Mouse (Mus musculus) midbrain, embryonic 12.5 days (tissue): ENCODE measurements around the gene Adamts2. TPM values are rescaled to one million over a fixed set of nuclear protein-coding genes. Genes with fewer than 3 reads are reported as not detected.

ENCODE experiments used
- ATAC-seq: fragments of 200-750 bp; cut with Nextera tagmentation; 2 replicates; pipeline ENCODE4 v1.8.0; 2017; ENCODE audit warnings: low read depth, moderate TSS enrichment, moderate library complexity; ENCODE audit not compliant: low FRiP score
- H3K27ac ChIP-seq: fragments of 300-500 bp; sonication (generic); replicated peaks from 2 replicates; pipeline ENCODE4 v1.5.1; 2016; ENCODE audit warnings: mild to moderate bottlenecking
- H3K27me3 ChIP-seq: fragments of 300-500 bp; sonication (generic); 2 replicates; pipeline ENCODE4 v1.6.1; 2016; ENCODE audit warnings: mild to moderate bottlenecking
- H3K36me3 ChIP-seq: fragments of 300-500 bp; sonication (generic); 2 replicates; pipeline ENCODE4 v1.6.1; 2016
- H3K4me1 ChIP-seq: fragments of 300-500 bp; sonication (generic); 2 replicates; pipeline ENCODE4 v1.6.1; 2016
- H3K4me2 ChIP-seq: fragments of 300-500 bp; sonication (generic); replicated peaks from 2 replicates; pipeline ENCODE4 v1.6.1; 2016; ENCODE audit warnings: mild to moderate bottlenecking, moderate library complexity
- H3K4me3 ChIP-seq: fragments of 300-500 bp; sonication (generic); 2 replicates; pipeline ENCODE4 v1.5.1; 2016; ENCODE audit warnings: mild to moderate bottlenecking
- H3K9ac ChIP-seq: fragments of 300-500 bp; sonication (generic); replicated peaks from 2 replicates; pipeline ENCODE4 v1.6.1; 2016; ENCODE audit warnings: mild to moderate bottlenecking, moderate library complexity
- H3K9me3 ChIP-seq: fragments of 300-500 bp; sonication (generic); 2 replicates; pipeline ENCODE4 v1.6.1; 2016; ENCODE audit warnings: mild to moderate bottlenecking
- WGBS: fragments of 180-500 bp; shearing (Covaris S2); methylation state at CpG from one replicate; pipeline ENCODE4 v1.1.7; 2016; 5-methylcytosine and 5-hydroxymethylcytosine counted together
- polyA plus RNA-seq: library from polyadenylated mRNA; unstranded; fragments of >200 nt; fragmentation: Nextera tagmentation; extraction: Ambion mirVana; gene quantifications from 2 replicates; pipeline ENCODE4 v1.2.1, GENCODE M21; 2016

Gene Adamts2
- polyA plus RNA-seq, 1 experiment from 2014 or later = 2.7 TPM

- Histone ChIP-seq H3K27ac (no peak overlapping the region), H3K9ac (no peak overlapping the region), H3K4me3 (no peak overlapping the region), H3K9me3 (no peaks in the 10 kb centered on the region), H3K4me2 (no peak overlapping the region), H3K36me3 (no peaks in the 10 kb centered on the region), H3K4me1 (no peaks in the 10 kb centered on the region), H3K27me3 (no peaks in the 10 kb centered on the region)
- no peak for ATAC-seq
- 82% methylated on average over 6 of the region's 6 CpGs for WGBS
Observed at GRCm38 (mm10) chr11:50720421-50720820, 118.5 kb downstream of the Adamts2 start.

- Histone ChIP-seq H3K4me2 (no peak overlapping the region), H3K9ac (no peak overlapping the region), H3K4me1 (no peaks in the 10 kb centered on the region), H3K27me3 (no peaks in the 10 kb centered on the region), H3K27ac (no peak overlapping the region), H3K4me3 (no peak overlapping the region), H3K36me3 (no peaks in the 10 kb centered on the region), H3K9me3 (no peaks in the 10 kb centered on the region)
- ATAC-seq = no peak
- 68% methylated on average over 12 of the region's 12 CpGs for WGBS
Observed at GRCm38 (mm10) chr11:50720856-50721550, 119.1 kb downstream of the Adamts2 start.

GRCm38 (mm10) chr11:50725595-50725994 lies 123.7 kb downstream of the Adamts2 start:
- Histone ChIP-seq H3K9ac (no peak overlapping the region), H3K4me1 (no peaks in the 10 kb centered on the region), H3K36me3 (no peaks in the 10 kb centered on the region), H3K27me3 (no peaks in the 10 kb centered on the region), H3K27ac (no peak overlapping the region), H3K4me2 (no peak overlapping the region), H3K9me3 (no peaks in the 10 kb centered on the region), H3K4me3 (no peak overlapping the region)
- 83% methylated on average over 4 of the region's 4 CpGs for WGBS
- ATAC-seq = no peak

- Histone ChIP-seq H3K27me3 (no peaks in the 10 kb centered on the region), H3K36me3 (no peaks in the 10 kb centered on the region), H3K9ac (no peak overlapping the region), H3K4me2 (no peak overlapping the region), H3K9me3 (no peaks in the 10 kb centered on the region), H3K4me1 (no peaks in the 10 kb centered on the region), H3K27ac (no peak overlapping the region), H3K4me3 (no peak overlapping the region)
- ATAC-seq = no peak
- 86% methylated on average over 5 of the region's 5 CpGs for WGBS
Observed at GRCm38 (mm10) chr11:50726035-50726434, 124.2 kb downstream of the Adamts2 start.

DNA sequence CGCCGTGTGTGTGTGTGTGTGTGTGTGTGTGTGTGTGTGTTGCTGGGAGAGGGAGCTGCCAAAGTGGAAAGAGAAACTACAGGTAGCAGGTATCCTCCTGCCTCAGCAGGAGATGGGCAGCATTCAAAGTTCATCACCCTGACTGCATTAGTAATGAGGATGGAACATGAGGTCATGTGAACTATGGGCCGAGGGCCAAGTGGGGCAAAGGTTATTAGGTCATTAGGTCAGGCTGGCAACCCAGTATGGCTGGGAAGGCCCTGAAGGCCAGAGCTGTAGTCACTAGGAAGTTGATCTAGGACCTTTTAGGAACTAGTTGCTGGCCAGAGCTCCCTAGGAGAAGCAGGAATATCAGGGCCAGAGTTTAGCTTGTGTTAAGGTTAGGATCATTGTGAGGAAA lies 131.3 kb downstream of the Adamts2 start:
- Histone ChIP-seq H3K4me2 (no peak overlapping the region), H3K27ac (no peak overlapping the region), H3K4me1 (no peaks in the 10 kb centered on the region), H3K9me3 (no peaks in the 10 kb centered on the region), H3K27me3 (no peaks in the 10 kb centered on the region), H3K36me3 (no peaks in the 10 kb centered on the region), H3K9ac (no peak overlapping the region), H3K4me3 (no peak overlapping the region)
- ATAC-seq = no peak
- 66% methylated on average over 2 of the region's 3 CpGs for WGBS

GRCm38 (mm10) chr11:50734129-50734528 lies 132.2 kb downstream of the Adamts2 start:
- no peaks in the 10 kb centered on the region for H3K4me1 ChIP-seq
- H3K4me2 ChIP-seq = no peak overlapping the region
- no peaks in the 10 kb centered on the region for H3K9me3 ChIP-seq
- H3K36me3 ChIP-seq = no peaks in the 10 kb centered on the region
- ATAC-seq = no peak
- no peak overlapping the region for H3K9ac ChIP-seq
- WGBS = 67% methylated on average over 4 of the region's 4 CpGs
- H3K27me3 ChIP-seq = no peaks in the 10 kb centered on the region
- H3K27ac ChIP-seq = no peak overlapping the region
- H3K4me3 ChIP-seq = no peak overlapping the region

DNA sequence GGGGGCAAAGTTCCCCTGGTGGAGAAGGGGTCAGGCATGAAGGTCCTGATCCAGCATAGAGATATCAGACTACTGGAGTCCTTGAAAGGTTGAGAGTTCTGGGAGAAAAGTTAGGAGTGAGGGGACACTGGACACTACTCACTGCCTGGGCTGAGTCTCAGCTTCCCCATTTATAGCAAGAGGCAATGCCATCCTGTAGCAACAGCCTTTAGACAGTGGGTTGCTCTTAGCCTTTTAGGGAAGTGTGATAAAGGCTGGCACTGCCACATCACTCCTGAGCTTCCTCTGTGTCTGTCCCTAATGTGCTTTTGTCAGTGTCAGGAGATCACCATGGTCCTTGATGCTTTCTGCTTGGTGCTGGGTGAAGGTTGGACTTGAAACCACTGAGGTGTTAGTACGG lies 134.7 kb downstream of the Adamts2 start:
- Histone ChIP-seq H3K27ac (no peak overlapping the region), H3K4me3 (no peak overlapping the region), H3K9me3 (no peaks in the 10 kb centered on the region), H3K4me1 (0 out of 2 replicates have a peak, but pooled peaks cover 2% of the 10 kb centered on the region), H3K9ac (no peak overlapping the region), H3K36me3 (no peaks in the 10 kb centered on the region), H3K27me3 (no peaks in the 10 kb centered on the region), H3K4me2 (no peak overlapping the region)
- ATAC-seq = no peak
- WGBS = 96% methylated on average over 1 of the region's 1 CpGs

GRCm38 (mm10) chr11:50738436-50738835 lies 136.6 kb downstream of the Adamts2 start:
- Histone ChIP-seq H3K9ac (no peak overlapping the region), H3K36me3 (no peaks in the 10 kb centered on the region), H3K4me2 (no peak overlapping the region), H3K27ac (no peak overlapping the region), H3K4me3 (no peak overlapping the region), H3K27me3 (no peaks in the 10 kb centered on the region), H3K4me1 (0 out of 2 replicates have a peak, but pooled peaks cover 2% of the 10 kb centered on the region), H3K9me3 (no peaks in the 10 kb centered on the region)
- 96% methylated on average over 1 of the region's 1 CpGs for WGBS
- ATAC-seq = no peak

- no peaks in the 10 kb centered on the region for H3K9me3 ChIP-seq
- H3K27ac ChIP-seq = no peak overlapping the region
- no peak overlapping the region for H3K9ac ChIP-seq
- H3K4me1 ChIP-seq = 0 out of 2 replicates have a peak, but pooled peaks cover 2% of the 10 kb centered on the region
- H3K27me3 ChIP-seq = no peaks in the 10 kb centered on the region
- H3K36me3 ChIP-seq = no peaks in the 10 kb centered on the region
- no peak for ATAC-seq
- H3K4me3 ChIP-seq = no peak overlapping the region
- 60% methylated on average over 10 of the region's 10 CpGs for WGBS
- no peak overlapping the region for H3K4me2 ChIP-seq
Observed at GRCm38 (mm10) chr11:50739453-50739852, 137.6 kb downstream of the Adamts2 start.

- H3K9ac ChIP-seq = no peak overlapping the region
- H3K36me3 ChIP-seq = no peaks in the 10 kb centered on the region
- no peaks in the 10 kb centered on the region for H3K27me3 ChIP-seq
- 82% methylated on average over 1 of the region's 1 CpGs for WGBS
- 0 out of 2 replicates have a peak, but pooled peaks cover 2% of the 10 kb centered on the region for H3K4me1 ChIP-seq
- no peak overlapping the region for H3K4me3 ChIP-seq
- no peak for ATAC-seq
- no peak overlapping the region for H3K4me2 ChIP-seq
- H3K27ac ChIP-seq = no peak overlapping the region
- H3K9me3 ChIP-seq = no peaks in the 10 kb centered on the region
Observed at GRCm38 (mm10) chr11:50742146-50742545, 140.3 kb downstream of the Adamts2 start.

- H3K4me2 ChIP-seq = no peak overlapping the region
- no peaks in the 10 kb centered on the region for H3K9me3 ChIP-seq
- H3K27me3 ChIP-seq = no peaks in the 10 kb centered on the region
- no peak overlapping the region for H3K27ac ChIP-seq
- H3K4me1 ChIP-seq = no peaks in the 10 kb centered on the region
- ATAC-seq = no peak
- H3K36me3 ChIP-seq = no peaks in the 10 kb centered on the region
- no peak overlapping the region for H3K4me3 ChIP-seq
- WGBS = 77% methylated on average over 6 of the region's 6 CpGs
- no peak overlapping the region for H3K9ac ChIP-seq
Observed at GRCm38 (mm10) chr11:50744971-50745370, 143.1 kb downstream of the Adamts2 start.

DNA sequence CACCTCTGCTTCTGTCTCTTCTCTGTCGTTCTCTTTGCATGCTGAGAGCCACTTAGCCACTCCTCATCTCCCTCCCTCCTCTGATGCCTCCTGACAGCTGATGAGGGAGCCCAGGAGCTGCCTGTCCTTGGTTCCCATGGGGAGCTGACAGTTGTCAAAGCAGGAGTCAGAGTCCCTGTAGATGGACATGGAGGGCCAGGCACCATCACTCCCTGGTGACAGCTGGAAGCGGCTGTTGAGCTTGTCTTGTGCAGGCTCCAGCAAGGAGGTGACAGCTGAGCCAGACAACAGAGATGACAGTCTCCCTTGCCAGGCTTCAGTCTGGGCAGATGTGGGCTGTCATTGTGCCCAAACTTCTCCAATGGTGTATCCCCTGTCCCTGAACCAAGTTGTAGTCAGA lies 144.6 kb downstream of the Adamts2 start:
- Histone ChIP-seq H3K9ac (no peak overlapping the region), H3K4me3 (no peak overlapping the region), H3K4me2 (no peak overlapping the region), H3K4me1 (peaks cover 6% of the 10 kb centered on the region; the same call in 1 of the 2 replicates), H3K27me3 (no peaks in the 10 kb centered on the region), H3K9me3 (no peaks in the 10 kb centered on the region), H3K36me3 (no peaks in the 10 kb centered on the region), H3K27ac (no peak overlapping the region)
- ATAC-seq = no peak
- WGBS = 61% methylated on average over 2 of the region's 2 CpGs
